Mouse (Mus musculus) testis, adult 2 months (tissue): ENCODE results near the gene Rpsa.

Source experiments
- CTCF ChIP-seq: fragments of 200-500 bp; IDR thresholded peaks from 2 replicates; pipeline ENCODE4 v1.5.1; 2012; ENCODE audit warnings: low read depth, mild to moderate bottlenecking, inconsistent platforms, low read length, moderate library complexity; ENCODE audit not compliant: control insufficient read depth, insufficient read depth, insufficient replicate concordance
- POLR2A ChIP-seq: fragments of 200-500 bp; IDR thresholded peaks from 2 replicates; pipeline ENCODE4 v1.6.1; 2012; ENCODE audit warnings: low read depth, mild to moderate bottlenecking, inconsistent platforms, low read length, moderate library complexity; ENCODE audit not compliant: control insufficient read depth

GRCm38 (mm10) chr9:120112472-120112871 lies 15.0 kb upstream of the Rpsa start:
- TF ChIP-seq CTCF (no peak), POLR2A (no peak)
